ENCODE assay signal across 12 mouse cellular contexts in genomic region chr3:82111986-82112385, GRCm38 (mm10). TPM values are rescaled to one million over a fixed set of nuclear protein-coding genes. Genes with fewer than 3 reads are reported as not detected.
DNase-seq lines count a peak whose midpoint lies in the region; ATAC-seq and TF ChIP-seq lines count a peak whose summit lies in the region.
"Had no signal": no experiment of that assay in that cellular context is flagged by ENCODE, and none has a peak within 500 bp of the region (broad histone marks: within the 10 kb centered on the region; RNA-seq: fewer than 3 reads in every experiment).

No protein-coding gene starts in this region.

- peak; percentile 12; the same call in 1 of the 2 replicates for ATAC-seq in forebrain, postnatal 0 days
- ATAC-seq in forebrain, embryonic 16.5 days: no peak
- ATAC-seq in heart, embryonic 16.5 days (replicated peaks; ENCODE audit: extremely low read depth, insufficient read depth, low FRiP score): peak; percentile 78
- ATAC-seq in lung, postnatal 0 days: peak; percentile 62

- no peaks in the 10 kb centered on the region for H3K27me3 ChIP-seq in forebrain, postnatal 0 days (ENCODE audit: insufficient read depth, low read length)
- H3K27me3 ChIP-seq in forebrain, embryonic 16.5 days (replicated peaks; ENCODE audit: control insufficient read depth, insufficient read depth, low read length): no peaks in the 10 kb centered on the region
- H3K27me3 ChIP-seq in heart, embryonic 16.5 days (ENCODE audit: control insufficient read depth, insufficient read depth, low read length): no peaks in the 10 kb centered on the region
- H3K27me3 ChIP-seq in lung, postnatal 0 days (replicated peaks; ENCODE audit: insufficient read depth, low read length): no peaks in the 10 kb centered on the region
- no peaks in the 10 kb centered on the region for H3K27me3 ChIP-seq in embryonic facial prominence, embryonic 10.5 days (replicated peaks; ENCODE audit: low read depth, poor library complexity, severe bottlenecking)
- H3K27me3 ChIP-seq: intestine, embryonic 15.5 days had no signal

- 58% methylated on average over 3 of the region's 3 CpGs for WGBS in forebrain, postnatal 0 days
- WGBS in forebrain, embryonic 16.5 days: 62% methylated on average over 3 of the region's 3 CpGs
- WGBS in heart, embryonic 16.5 days: 15% methylated on average over 3 of the region's 3 CpGs
- WGBS in lung, postnatal 0 days: 40% methylated on average over 3 of the region's 3 CpGs
- WGBS in embryonic facial prominence, embryonic 10.5 days: 82% methylated on average over 3 of the region's 3 CpGs

- no peak overlapping the region for H3K4me3 ChIP-seq in forebrain, postnatal 0 days (ENCODE audit: low read depth, low read length)
- H3K4me3 ChIP-seq in forebrain, embryonic 16.5 days (replicated peaks; ENCODE audit: low read length): no peak overlapping the region
- H3K4me3 ChIP-seq in heart, embryonic 16.5 days (ENCODE audit: low read length): no peak overlapping the region
- no peak overlapping the region for H3K4me3 ChIP-seq in lung, postnatal 0 days (ENCODE audit: low read depth, low read length)
- no peak overlapping the region for H3K4me3 ChIP-seq in embryonic facial prominence, embryonic 10.5 days
- H3K4me3 ChIP-seq: erythroblast, embryonic 14.5 days; intestine, embryonic 15.5 days had no signal

- H3K4me1 ChIP-seq in forebrain, postnatal 0 days (ENCODE audit: insufficient read depth): no peaks in the 10 kb centered on the region
- peaks cover 6% of the 10 kb centered on the region for H3K4me1 ChIP-seq in forebrain, embryonic 16.5 days (replicated peaks; ENCODE audit: control insufficient read depth, insufficient read depth, low read length)
- peaks cover 12% of the 10 kb centered on the region for H3K4me1 ChIP-seq in heart, embryonic 16.5 days (ENCODE audit: control insufficient read depth, insufficient read depth, low read length)
- H3K4me1 ChIP-seq in lung, postnatal 0 days (ENCODE audit: insufficient read depth, low read depth, low read length): 0 out of 2 replicates have a peak, but pooled peaks cover 2% of the 10 kb centered on the region
- no peaks in the 10 kb centered on the region for H3K4me1 ChIP-seq in embryonic facial prominence, embryonic 10.5 days
- H3K4me1 ChIP-seq: intestine, embryonic 15.5 days had no signal

- no peak overlapping the region for H3K9ac ChIP-seq in forebrain, postnatal 0 days
- no peak overlapping the region for H3K9ac ChIP-seq in forebrain, embryonic 16.5 days (replicated peaks; ENCODE audit: low read depth, low read length)
- H3K9ac ChIP-seq in heart, embryonic 16.5 days (ENCODE audit: low read length): no peak overlapping the region
- H3K9ac ChIP-seq in lung, postnatal 0 days (replicated peaks; ENCODE audit: low read depth): no peak overlapping the region
- H3K9ac ChIP-seq: intestine, embryonic 15.5 days had no signal

- no peak for TF ChIP-seq EP300 in lung, postnatal 0 days (IDR thresholded peaks at IDR 0.05)

- no peak for DNase-seq in forebrain, postnatal 0 days
- peak; percentile 44 for DNase-seq in adrenal gland, postnatal 14 days
- peak; percentile 32 for DNase-seq in lung, postnatal 0 days (ENCODE audit: low spot score)
- no peak for DNase-seq in urinary bladder, adult 2 months (ENCODE audit: low spot score)
- no peak for DNase-seq in embryonic facial prominence, embryonic 10.5 days (ENCODE audit: low spot score)
- DNase-seq in spleen, adult 12 weeks (ENCODE audit: low spot score): no peak
- DNase-seq: cerebellum, adult 9-11 months had no signal

- H3K27ac ChIP-seq in forebrain, postnatal 0 days (ENCODE audit: low read depth, low read length): no peak overlapping the region
- no peak overlapping the region for H3K27ac ChIP-seq in forebrain, embryonic 16.5 days (ENCODE audit: low read length)
- peak overlapping the region; percentile 88 for H3K27ac ChIP-seq in heart, embryonic 16.5 days (ENCODE audit: low read length)
- no peak overlapping the region for H3K27ac ChIP-seq in lung, postnatal 0 days (ENCODE audit: low read length)
- H3K27ac ChIP-seq in embryonic facial prominence, embryonic 10.5 days (replicated peaks): no peak overlapping the region
- H3K27ac ChIP-seq: intestine, embryonic 15.5 days had no signal

- no peak for TF ChIP-seq CTCF in forebrain, postnatal 0 days (IDR thresholded peaks at IDR 0.05; ENCODE audit: low read depth)
- TF ChIP-seq CTCF in lung, postnatal 0 days (IDR thresholded peaks at IDR 0.05): no peak

- no peaks in the 10 kb centered on the region for H3K9me3 ChIP-seq in forebrain, postnatal 0 days (ENCODE audit: low read length)
- H3K9me3 ChIP-seq in forebrain, embryonic 16.5 days (ENCODE audit: control insufficient read depth, low read length): no peaks in the 10 kb centered on the region
- no peaks in the 10 kb centered on the region for H3K9me3 ChIP-seq in heart, embryonic 16.5 days (replicated peaks; ENCODE audit: control insufficient read depth, low read length)
- H3K9me3 ChIP-seq in lung, postnatal 0 days (ENCODE audit: low read length): no peaks in the 10 kb centered on the region
- H3K9me3 ChIP-seq in embryonic facial prominence, embryonic 10.5 days: no peaks in the 10 kb centered on the region
- H3K9me3 ChIP-seq: intestine, embryonic 15.5 days had no signal

- H3K36me3 ChIP-seq in forebrain, postnatal 0 days (ENCODE audit: insufficient read depth): peaks cover 6% of the 10 kb centered on the region; the same call in 1 of the 2 replicates
- H3K36me3 ChIP-seq in forebrain, embryonic 16.5 days (ENCODE audit: control insufficient read depth, insufficient read depth): no peaks in the 10 kb centered on the region
- 0 out of 2 replicates have a peak, but pooled peaks cover 5% of the 10 kb centered on the region for H3K36me3 ChIP-seq in heart, embryonic 16.5 days (ENCODE audit: control insufficient read depth, insufficient read depth)
- H3K36me3 ChIP-seq in lung, postnatal 0 days (ENCODE audit: insufficient read depth, low read length): no peaks in the 10 kb centered on the region
- H3K36me3 ChIP-seq in embryonic facial prominence, embryonic 10.5 days (replicated peaks): no peaks in the 10 kb centered on the region
- H3K36me3 ChIP-seq: intestine, embryonic 15.5 days had no signal

- H3K4me2 ChIP-seq in forebrain, postnatal 0 days (ENCODE audit: low read depth): no peak overlapping the region
- H3K4me2 ChIP-seq in forebrain, embryonic 16.5 days (ENCODE audit: low read length): no peak overlapping the region
- peak overlapping the region; percentile 8; the same call in 1 of the 2 replicates for H3K4me2 ChIP-seq in heart, embryonic 16.5 days (ENCODE audit: low read depth, low read length)
- no peak overlapping the region for H3K4me2 ChIP-seq in lung, postnatal 0 days (replicated peaks; ENCODE audit: low read depth, low read length)
- H3K4me2 ChIP-seq: intestine, embryonic 15.5 days had no signal

RNA-seq across cellular contexts. Expression of gene Gucy1a1, which starts 33.6 kb away (rescaled TPM):
- 101 and 152 TPM in 2 replicates for total RNA-seq in forebrain, postnatal 0 days (2014; rRNA removed)
- polyA plus RNA-seq in forebrain, postnatal 0 days (2015; fragmentation: Nextera tagmentation; extraction: Ambion mirVana): 57.9 and 70.6 TPM in 2 replicates
- polyA plus RNA-seq in forebrain, embryonic 16.5 days (2015; fragmentation: Nextera tagmentation; extraction: Ambion mirVana): 68.9 and 75.3 TPM in 2 replicates
- 31.6 and 39.5 TPM in 2 replicates for total RNA-seq in adrenal gland, postnatal 14 days (2021)
- polyA plus RNA-seq in heart, embryonic 16.5 days (2015; fragmentation: Nextera tagmentation; extraction: Ambion mirVana): 42.7 and 43.7 TPM in 2 replicates
- polyA plus RNA-seq in lung, postnatal 0 days (2015; fragmentation: Nextera tagmentation; extraction: Ambion mirVana): 101 and 107 TPM in 2 replicates
- polyA plus RNA-seq in urinary bladder, adult 2 months (2012; rRNA removed): 13.7 and 18.5 TPM in 2 replicates
- 2.1 and 2.3 TPM in 2 replicates for polyA plus RNA-seq in embryonic facial prominence, embryonic 10.5 days (2016; fragmentation: Nextera tagmentation; extraction: Ambion mirVana)
- total RNA-seq: MEL had no signal
- polyA plus RNA-seq: erythroblast, embryonic 14.5 days had no signal

RNA-seq across cellular contexts. Expression of gene Gucy1b1, which starts 37.5 kb away (rescaled TPM):
- 67.1 and 108 TPM in 2 replicates for total RNA-seq in forebrain, postnatal 0 days (2014; rRNA removed)
- polyA plus RNA-seq in forebrain, postnatal 0 days (2015; fragmentation: Nextera tagmentation; extraction: Ambion mirVana): 82.4 and 84.0 TPM in 2 replicates
- polyA plus RNA-seq in forebrain, embryonic 16.5 days (2015; fragmentation: Nextera tagmentation; extraction: Ambion mirVana): 79.4 and 82.4 TPM in 2 replicates
- total RNA-seq in adrenal gland, postnatal 14 days (2021): 12.5 and 13.7 TPM in 2 replicates
- 47.4 and 48.7 TPM in 2 replicates for polyA plus RNA-seq in heart, embryonic 16.5 days (2015; fragmentation: Nextera tagmentation; extraction: Ambion mirVana)
- polyA plus RNA-seq in lung, postnatal 0 days (2015; fragmentation: Nextera tagmentation; extraction: Ambion mirVana): 95.8 and 104 TPM in 2 replicates
- polyA plus RNA-seq in urinary bladder, adult 2 months (2012; rRNA removed): 11.2 TPM in 2 replicates
- 3.2 and 3.5 TPM in 2 replicates for polyA plus RNA-seq in embryonic facial prominence, embryonic 10.5 days (2016; fragmentation: Nextera tagmentation; extraction: Ambion mirVana)
- total RNA-seq: MEL had no signal
- polyA plus RNA-seq: erythroblast, embryonic 14.5 days had no signal

Comparison
In these comparisons a context has a peak if more than half of its experiments do, and no peak if none do; other contexts are left out.
1. DNase-seq: peak in adrenal gland, postnatal 14 days (single experiment) and lung, postnatal 0 days (single experiment); none in forebrain, postnatal 0 days (single experiment), urinary bladder, adult 2 months (single experiment), embryonic facial prominence, embryonic 10.5 days (single experiment) and spleen, adult 12 weeks (single experiment).